Mouse (Mus musculus) myocyte (in vitro differentiated cells): ENCODE measurements at regions not wholly inside any gene's neighbourhood (a gene's known extent, or its start where the extent isn't known, plus 50 kb on each side); places are given as distances from the start of the nearest gene placed in this dataset.

ENCODE experiments used
- CEBPB ChIP-seq: IDR thresholded peaks from 2 replicates; pipeline ENCODE4 v1.6.1; 2011; ENCODE audit warnings: mild to moderate bottlenecking, moderate library complexity; ENCODE audit not compliant: poor library complexity, insufficient read depth, severe bottlenecking
- E2F4 ChIP-seq: IDR thresholded peaks from one replicate; pipeline ENCODE4 v1.6.1; 2011; ENCODE audit warnings: mild to moderate bottlenecking, control low read depth, moderate library complexity; ENCODE audit not compliant: insufficient read depth
- MAX ChIP-seq: IDR thresholded peaks from one replicate; pipeline ENCODE4 v1.6.1; 2011; ENCODE audit warnings: low read depth, mild to moderate bottlenecking, control low read depth
- MYOD1 ChIP-seq, 3 experiments: IDR thresholded peaks; one replicate each; pipeline ENCODE4 v1.6.1; 2011; ENCODE audit warnings: control low read depth in 2 of 3, low read depth in 2 of 3, mild to moderate bottlenecking in 2 of 3, moderate library complexity in 1 of 3; ENCODE audit not compliant: insufficient read length in 2 of 3, control insufficient read depth in 1 of 3
- MYOG ChIP-seq, 3 experiments: IDR thresholded peaks; one replicate each; pipeline ENCODE4 v1.6.1; 2011; ENCODE audit warnings: control low read depth in 2 of 3, low read depth in 2 of 3, mild to moderate bottlenecking in 2 of 3; ENCODE audit not compliant: insufficient read length in 2 of 3, control insufficient read depth in 1 of 3, insufficient read depth in 1 of 3
- POLR2A ChIP-seq: IDR thresholded peaks from one replicate; pipeline ENCODE4 v1.6.1; 2011; ENCODE audit warnings: low read depth, mild to moderate bottlenecking, control low read depth, moderate library complexity; ENCODE audit not compliant: insufficient read length
- POLR2AphosphoS2 ChIP-seq: IDR thresholded peaks from one replicate; pipeline ENCODE4 v1.6.1; 2011; ENCODE audit warnings: low read depth, control low read depth; ENCODE audit not compliant: insufficient read length
- REST ChIP-seq: IDR thresholded peaks from one replicate; pipeline ENCODE4 v1.6.1; 2011; ENCODE audit warnings: mild to moderate bottlenecking, control low read depth, moderate library complexity; ENCODE audit not compliant: insufficient read depth, insufficient read length
- SRF ChIP-seq: IDR thresholded peaks from one replicate; pipeline ENCODE4 v1.6.1; 2011; ENCODE audit warnings: low read depth; ENCODE audit not compliant: control insufficient read depth, insufficient read length
- TCF12 ChIP-seq: IDR thresholded peaks from one replicate; pipeline ENCODE4 v1.6.1; 2011; ENCODE audit warnings: mild to moderate bottlenecking, control low read depth; ENCODE audit not compliant: poor library complexity, insufficient read depth, severe bottlenecking
- USF1 ChIP-seq: IDR thresholded peaks from one replicate; pipeline ENCODE4 v1.6.1; 2011; ENCODE audit warnings: low read depth, mild to moderate bottlenecking, control low read depth, moderate library complexity

- TF ChIP-seq POLR2A = no peak
- TF ChIP-seq MYOG (IDR thresholded peaks at IDR 0.05; ENCODE audit: control insufficient read depth in 1 of 3, insufficient read depth in 1 of 3, insufficient read length in 2 of 3, low read depth in 2 of 3) = no peak
- no peak for TF ChIP-seq MYOD1 (IDR thresholded peaks at IDR 0.05; ENCODE audit: control insufficient read depth in 1 of 3, insufficient read length in 2 of 3, low read depth in 2 of 3)
- no peak for TF ChIP-seq CEBPB
- TF ChIP-seq MAX = no peak
- no peak for TF ChIP-seq TCF12
- TF ChIP-seq E2F4 = no peak
- no peak for TF ChIP-seq POLR2AphosphoS2
- no peak for TF ChIP-seq SRF
- TF ChIP-seq USF1 = no peak
- no peak for TF ChIP-seq REST
These were observed 308.1 kb upstream of the Tmem132c start for GRCm38 (mm10) chr5:126933466-126933865.
